ENCODE assay signal across 8 mouse cellular contexts in the genomic region with DNA sequence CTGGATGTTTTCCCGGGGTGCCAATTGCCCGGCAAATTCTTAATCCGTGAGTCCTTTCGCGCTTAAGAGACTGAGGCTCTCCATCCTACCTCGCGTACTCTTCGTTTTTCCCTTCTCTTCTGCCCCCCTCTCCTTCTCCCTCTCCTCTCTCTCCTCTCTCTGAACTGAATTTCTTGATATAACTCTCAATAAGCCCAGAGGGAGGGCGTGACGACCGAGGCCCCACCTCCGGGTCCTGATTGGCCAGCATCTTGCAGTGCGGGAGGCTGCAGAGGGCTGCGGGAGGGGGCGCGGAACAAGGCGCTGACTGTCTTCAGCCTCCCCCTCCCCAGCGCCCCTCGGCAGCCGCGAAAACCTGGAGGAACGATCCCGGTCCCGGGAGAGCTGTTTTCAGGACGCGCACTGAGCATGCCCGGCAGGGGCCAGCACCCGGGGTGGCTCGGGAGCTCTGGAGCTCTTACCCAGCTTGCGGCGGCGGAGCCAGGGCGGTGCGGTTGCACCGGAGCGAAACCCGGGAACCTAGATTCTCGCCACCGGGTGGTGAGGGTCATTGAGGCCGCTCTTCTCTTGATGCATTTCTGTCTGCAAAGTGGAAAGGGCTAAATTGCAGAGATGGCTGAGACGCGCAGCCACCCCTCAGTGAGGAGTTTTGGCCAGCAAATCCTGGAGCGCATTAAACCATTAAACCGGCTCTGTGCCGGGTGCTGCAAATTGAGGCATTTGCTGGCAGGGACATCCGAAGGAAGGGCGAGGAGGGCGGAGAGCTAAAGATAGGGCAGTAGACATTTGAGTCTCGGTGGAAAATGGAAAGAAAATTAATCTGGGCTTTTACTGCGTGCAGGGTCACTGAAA. TPM values are rescaled to one million over a fixed set of nuclear protein-coding genes. Genes with fewer than 3 reads are reported as not detected.
DNase-seq lines count a peak whose midpoint lies in the region; ATAC-seq and TF ChIP-seq lines count a peak whose summit lies in the region.

A gene (minus strand): TSS at position 161 of the 852 bp plus-strand sequence.

- H3K4me1 ChIP-seq in megakaryocyte, embryonic 14.5 days = peaks cover 23% of the 10 kb centered on the region
- H3K4me1 ChIP-seq in forebrain, embryonic 11.5 days (replicated peaks; ENCODE audit: control insufficient read depth, insufficient read depth, low read length) = peaks cover 3% of the 10 kb centered on the region; the same call in 1 of the 2 replicates
- H3K4me1 ChIP-seq in heart, embryonic 14.5 days (ENCODE audit: control insufficient read depth in 2 of 2, insufficient read depth in 2 of 2, low read length in 2 of 2) = no peaks in the 10 kb centered on the region; a peak in 1 of 4 replicates
- H3K4me1 ChIP-seq in liver, adult 2 months (ENCODE audit: control insufficient read depth, insufficient read depth, low read length) = no peaks in the 10 kb centered on the region
- H3K4me1 ChIP-seq in neural tube, embryonic 12.5 days = peaks cover 5% of the 10 kb centered on the region

- peak within 1 kb of the TSS; percentile 89 for H3K4me3 ChIP-seq in megakaryocyte, embryonic 14.5 days (replicated peaks)
- peak within 1 kb of the TSS; percentile 53 for H3K4me3 ChIP-seq in forebrain, embryonic 11.5 days (ENCODE audit: low read depth, low read length)
- peak within 1 kb of the TSS; percentile 54 to 60 for H3K4me3 ChIP-seq in heart, embryonic 14.5 days (ENCODE audit: control insufficient read depth in 1 of 2, insufficient read depth in 1 of 2, low read depth in 1 of 2, low read length in 2 of 2)
- H3K4me3 ChIP-seq in liver, adult 2 months (ENCODE audit: insufficient read depth, low read depth, low read length) = peak within 1 kb of the TSS; percentile 42
- peak within 1 kb of the TSS; percentile 55 for H3K4me3 ChIP-seq in neural tube, embryonic 12.5 days

- H3K9ac ChIP-seq in forebrain, embryonic 11.5 days (ENCODE audit: low read length) = peak within 1 kb of the TSS; percentile 64
- H3K9ac ChIP-seq in heart, embryonic 14.5 days (ENCODE audit: low read length) = peak within 1 kb of the TSS; percentile 69
- no peak within 1 kb of the TSS for H3K9ac ChIP-seq in liver, adult 2 months (ENCODE audit: low read depth, low read length)
- H3K9ac ChIP-seq in neural tube, embryonic 12.5 days = peak within 1 kb of the TSS; percentile 62

- peaks cover 31% of the 10 kb centered on the region for H3K27me3 ChIP-seq in megakaryocyte, embryonic 14.5 days (replicated peaks)
- H3K27me3 ChIP-seq in forebrain, embryonic 11.5 days (ENCODE audit: control insufficient read depth, insufficient read depth, low read length) = no peaks in the 10 kb centered on the region; the same call in 1 of the 2 replicates
- H3K27me3 ChIP-seq in heart, embryonic 14.5 days (ENCODE audit: control insufficient read depth, insufficient read depth, low read length) = no peaks in the 10 kb centered on the region
- H3K27me3 ChIP-seq in liver, adult 2 months (ENCODE audit: control insufficient read depth, insufficient read depth, low read length) = no peaks in the 10 kb centered on the region; the same call in 1 of the 2 replicates
- no peaks in the 10 kb centered on the region for H3K27me3 ChIP-seq in neural tube, embryonic 12.5 days (replicated peaks)

- DNase-seq in forebrain, embryonic 11.5 days (ENCODE audit: low spot score) = peak; percentile 97
- peak; percentile 90 for DNase-seq in kidney, postnatal 10 days
- DNase-seq in liver, adult 2 months (ENCODE audit: extremely low read depth, low read depth, low spot score) = peak; percentile 2
- DNase-seq in thymus, postnatal 0 days (ENCODE audit: low spot score) = peak; percentile 5

- TF ChIP-seq CTCF in liver, adult 2 months (IDR thresholded peaks at IDR 0.05; ENCODE audit: low read depth, low read length) = no peak

- H3K36me3 ChIP-seq in megakaryocyte, embryonic 14.5 days (replicated peaks; ENCODE audit: low read length) = no peaks in the 10 kb centered on the region
- H3K36me3 ChIP-seq in forebrain, embryonic 11.5 days (ENCODE audit: control insufficient read depth, insufficient read depth, low read length) = no peaks in the 10 kb centered on the region; the same call in 1 of the 2 replicates
- no peaks in the 10 kb centered on the region for H3K36me3 ChIP-seq in heart, embryonic 14.5 days (ENCODE audit: control insufficient read depth, insufficient read depth, low read length)
- no peaks in the 10 kb centered on the region for H3K36me3 ChIP-seq in liver, adult 2 months (ENCODE audit: control insufficient read depth, insufficient read depth, low read length)
- peaks cover 9% of the 10 kb centered on the region; the same call in 1 of the 2 replicates for H3K36me3 ChIP-seq in neural tube, embryonic 12.5 days

- no peak for ATAC-seq in megakaryocyte, adult 5-6 weeks (ENCODE audit: poor library complexity, severe bottlenecking)
- peak; percentile 99 for ATAC-seq in forebrain, embryonic 11.5 days (replicated peaks; ENCODE audit: low FRiP score)
- ATAC-seq in heart, embryonic 14.5 days (ENCODE audit: insufficient number of reproducible peaks, insufficient read depth, low FRiP score, low read depth) = peak; percentile 97
- peak; percentile 99 for ATAC-seq in neural tube, embryonic 12.5 days (ENCODE audit: low FRiP score, low read depth)

- TF ChIP-seq POLR2A in liver, adult 2 months (IDR thresholded peaks at IDR 0.05; ENCODE audit: extremely low read depth, insufficient read depth, low read length) = no peak

- peak within 1 kb of the TSS; percentile 83 for H3K4me2 ChIP-seq in forebrain, embryonic 11.5 days (ENCODE audit: low read depth, low read length, severe bottlenecking)
- peak within 1 kb of the TSS; percentile 93 for H3K4me2 ChIP-seq in heart, embryonic 14.5 days (ENCODE audit: low read length)
- peak within 1 kb of the TSS; percentile 85 for H3K4me2 ChIP-seq in neural tube, embryonic 12.5 days (replicated peaks)

- peak within 1 kb of the TSS; percentile 41; the same call in 1 of the 2 replicates for H3K27ac ChIP-seq in forebrain, embryonic 11.5 days (ENCODE audit: low read depth, low read length)
- H3K27ac ChIP-seq in heart, embryonic 14.5 days (replicated peaks in 1 of 2; ENCODE audit: control insufficient read depth in 1 of 2, insufficient read depth in 1 of 2, low read depth in 2 of 2, low read length in 2 of 2) = peak within 1 kb of the TSS; percentile 61
- H3K27ac ChIP-seq in liver, adult 2 months (replicated peaks; ENCODE audit: insufficient read depth, low read depth, low read length) = no peak within 1 kb of the TSS
- H3K27ac ChIP-seq in neural tube, embryonic 12.5 days = peak within 1 kb of the TSS; percentile 1

- H3K79me2 ChIP-seq in liver, adult 2 months (ENCODE audit: control insufficient read depth, insufficient read depth, low read length) = no peaks in the 10 kb centered on the region

- H3K9me3 ChIP-seq in megakaryocyte, embryonic 14.5 days = no peaks in the 10 kb centered on the region
- H3K9me3 ChIP-seq in forebrain, embryonic 11.5 days (ENCODE audit: control insufficient read depth, low read length) = no peaks in the 10 kb centered on the region
- no peaks in the 10 kb centered on the region for H3K9me3 ChIP-seq in heart, embryonic 14.5 days (ENCODE audit: control insufficient read depth, low read length)
- H3K9me3 ChIP-seq in neural tube, embryonic 12.5 days = no peaks in the 10 kb centered on the region

- under 1% methylated on average over 50 of the region's 50 CpGs for WGBS in forebrain, embryonic 11.5 days
- under 1% methylated on average over 49 of the region's 50 CpGs for WGBS in heart, embryonic 14.5 days
- 1% methylated on average over 50 of the region's 50 CpGs for WGBS in liver, adult 2 months
- under 1% methylated on average over 50 of the region's 50 CpGs for WGBS in neural tube, embryonic 12.5 days

RNA-seq across cellular contexts. Expression of the gene that starts here (rescaled TPM):
- polyA plus RNA-seq in megakaryocyte, embryonic 14.5 days (2012; ENCODE audit: insufficient read depth, low replicate concordance) = not detected in 2 replicates
- total RNA-seq in megakaryocyte, adult 5-6 weeks (2015) = not detected in 2 replicates
- 2.3 TPM in 1 of 2 replicates, not detected in the other for total RNA-seq in megakaryocyte, adult 5-6 weeks (2017)
- 54.0 and 54.5 TPM in 2 replicates for polyA plus RNA-seq in forebrain, embryonic 11.5 days (2014; fragmentation: Nextera tagmentation; extraction: Ambion mirVana)
- 7.4 and 8.1 TPM in 2 replicates for polyA plus RNA-seq in heart, embryonic 14.5 days (2014; fragmentation: Nextera tagmentation; extraction: Ambion mirVana)
- 0.37 and 0.54 TPM in 2 replicates for total RNA-seq in liver, adult 2 months (2014; rRNA removed)
- 0.01 TPM in 1 of 2 replicates, not detected in the other for polyA plus RNA-seq in liver, adult 2 months (2012; rRNA removed)
- polyA plus RNA-seq in neural tube, embryonic 12.5 days (2016; fragmentation: Nextera tagmentation; extraction: Ambion mirVana) = 76.6 and 86.2 TPM in 2 replicates
- polyA plus RNA-seq in thymus, postnatal 0 days (2015; fragmentation: Nextera tagmentation; extraction: Ambion mirVana) = 0.45 and 0.79 TPM in 2 replicates

Comparison
In these comparisons a context has a peak if more than half of its experiments do, and no peak if none do; other contexts are left out.
1. Peak in DNase-seq and H3K4me3 ChIP-seq in liver, adult 2 months; RNA of the gene not detected or under 1 TPM.
2. Peak in DNase-seq in thymus, postnatal 0 days; RNA of the gene not detected or under 1 TPM.
3. DNase-seq: peak in every context shown above with its lines; median percentile 97 in forebrain, embryonic 11.5 days; 90 in kidney, postnatal 10 days; 5 in thymus, postnatal 0 days; 2 in liver, adult 2 months.